In the genomic region with DNA sequence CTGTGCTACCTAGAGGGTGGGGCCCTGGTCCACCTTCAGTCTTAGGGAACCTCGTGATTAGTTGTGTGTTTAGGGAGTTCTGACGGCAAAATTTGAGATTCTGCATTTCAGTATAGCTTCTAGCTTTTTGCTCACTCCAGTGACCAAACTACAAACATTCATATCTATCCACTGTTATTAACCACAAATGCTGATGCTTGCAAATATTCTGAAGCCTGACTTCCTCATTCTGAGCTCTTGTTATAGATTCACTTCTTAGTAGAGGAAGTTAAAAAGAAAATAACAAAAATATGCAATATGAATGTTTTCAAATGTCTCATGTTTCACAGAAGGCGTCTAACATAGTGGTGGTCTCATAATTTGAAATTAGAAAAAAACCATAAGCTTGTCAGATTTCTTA, we compare ENCODE assay signal across 29 mouse cellular contexts. TPM values are rescaled to one million over a fixed set of nuclear protein-coding genes. Genes with fewer than 3 reads are reported as not detected.
DNase-seq lines count a peak whose midpoint lies in the region; ATAC-seq and TF ChIP-seq lines count a peak whose summit lies in the region.
"Had no signal": no experiment of that assay in that cellular context is flagged by ENCODE, and none has a peak within 500 bp of the region (broad histone marks: within the 10 kb centered on the region; RNA-seq: fewer than 3 reads in every experiment).

No protein-coding gene starts in this region.

- TF ChIP-seq CTCF in bone marrow macrophage, adult 2 months (IDR thresholded peaks at IDR 0.05; ENCODE audit: low read depth, low read length), result no peak

- H3K27ac ChIP-seq in heart, embryonic 12.5 days (ENCODE audit: poor library complexity, severe bottlenecking), result no peak overlapping the region
- peak overlapping the region; percentile 93 for H3K27ac ChIP-seq in bone marrow macrophage, adult 2 months (ENCODE audit: insufficient read depth, low read depth, low read length)
- H3K27ac ChIP-seq: embryonic facial prominence, embryonic 12.5 days; embryonic facial prominence, embryonic 15.5 days; forebrain, embryonic 15.5 days; heart, adult 2 months; heart, embryonic 15.5 days; hindbrain, embryonic 12.5 days; hindbrain, embryonic 15.5 days had no signal

- TF ChIP-seq POLR2A in bone marrow macrophage, adult 2 months (IDR thresholded peaks at IDR 0.05; ENCODE audit: borderline replicate concordance, low read depth, low read length), result no peak

- intact Hi-C loops in left cerebral cortex, postnatal 36 days (cut with DNase I), result no loop called here

- H3K36me3 ChIP-seq in heart, embryonic 12.5 days, result no peaks in the 10 kb centered on the region
- H3K36me3 ChIP-seq: embryonic facial prominence, embryonic 12.5 days; embryonic facial prominence, embryonic 15.5 days; forebrain, embryonic 15.5 days; heart, embryonic 15.5 days; hindbrain, embryonic 12.5 days; hindbrain, embryonic 15.5 days had no signal

- ATAC-seq in heart, embryonic 12.5 days (ENCODE audit: insufficient number of reproducible peaks, low FRiP score), result no peak
- peak; percentile 54; the same call in 1 of the 2 replicates for ATAC-seq in megakaryocyte, adult 5-6 weeks (ENCODE audit: poor library complexity, severe bottlenecking)
- ATAC-seq: activated CD4-positive, CD25-positive, alpha-beta regulatory T cell, adult 4 months; CD4-positive, CD25-positive, alpha-beta regulatory T cell, adult 4 months; forebrain, embryonic 15.5 days had no signal

- H3K9ac ChIP-seq in heart, embryonic 12.5 days, result no peak overlapping the region
- H3K9ac ChIP-seq: embryonic facial prominence, embryonic 12.5 days; embryonic facial prominence, embryonic 15.5 days; forebrain, embryonic 15.5 days; heart, embryonic 15.5 days; hindbrain, embryonic 12.5 days; hindbrain, embryonic 15.5 days had no signal

- H3K9me3 ChIP-seq in heart, embryonic 12.5 days (replicated peaks), result no peaks in the 10 kb centered on the region
- H3K9me3 ChIP-seq: embryonic facial prominence, embryonic 12.5 days; embryonic facial prominence, embryonic 15.5 days; forebrain, embryonic 15.5 days; heart, embryonic 15.5 days; hindbrain, embryonic 12.5 days; hindbrain, embryonic 15.5 days had no signal

- H3K27me3 ChIP-seq in heart, embryonic 12.5 days (replicated peaks), result 0 out of 2 replicates have a peak, but pooled peaks cover 2% of the 10 kb centered on the region
- H3K27me3 ChIP-seq: embryonic facial prominence, embryonic 12.5 days; forebrain, embryonic 15.5 days; hindbrain, embryonic 12.5 days; hindbrain, embryonic 15.5 days had no signal

- no peaks in the 10 kb centered on the region for H3K4me1 ChIP-seq in heart, embryonic 12.5 days (replicated peaks)
- H3K4me1 ChIP-seq in bone marrow macrophage, adult 2 months (ENCODE audit: control insufficient read depth, insufficient read depth, low read length), result peaks cover 20% of the 10 kb centered on the region
- H3K4me1 ChIP-seq: embryonic facial prominence, embryonic 12.5 days; embryonic facial prominence, embryonic 15.5 days; forebrain, embryonic 15.5 days; heart, embryonic 15.5 days; hindbrain, embryonic 12.5 days had no signal

- H3K4me2 ChIP-seq in heart, embryonic 12.5 days, result no peak overlapping the region
- H3K4me2 ChIP-seq: embryonic facial prominence, embryonic 12.5 days; embryonic facial prominence, embryonic 15.5 days; forebrain, embryonic 15.5 days; heart, embryonic 11.5 days; heart, embryonic 15.5 days; hindbrain, embryonic 12.5 days; hindbrain, embryonic 15.5 days had no signal

- no peak overlapping the region for H3K4me3 ChIP-seq in heart, embryonic 12.5 days
- H3K4me3 ChIP-seq in bone marrow macrophage, adult 2 months (ENCODE audit: insufficient read depth, low read length), result peak overlapping the region; percentile 15
- H3K4me3 ChIP-seq: embryonic facial prominence, embryonic 12.5 days; embryonic facial prominence, embryonic 15.5 days; forebrain, embryonic 15.5 days; heart, adult 2 months; heart, embryonic 15.5 days; hindbrain, embryonic 12.5 days; hindbrain, embryonic 15.5 days had no signal

- DNase-seq in heart, adult 8-10 months (ENCODE audit: low spot score), result peak; percentile 14
- DNase-seq in A20 (ENCODE audit: low read depth, low spot score), result peak; percentile 83
- DNase-seq in left cerebral cortex, postnatal 36 days (ENCODE audit: low spot score in 2 of 2), result no peak
- DNase-seq in urinary bladder, postnatal 10 days (ENCODE audit: low spot score), result no peak
- DNase-seq: adrenal gland, adult 8-10 months; adrenal gland, postnatal 25 days; cerebellum, adult 11 months; cerebellum, adult 2 months; cerebellum, adult 9-11 months; cerebellum, postnatal 25 days; gastrocnemius, postnatal 25 days; heart, adult 2 months; heart, postnatal 14 days; heart, postnatal 4 days had no signal

- WGBS in heart, embryonic 12.5 days, result 62% methylated on average over 3 of the region's 3 CpGs

RNA-seq across cellular contexts. Expression of a gene that starts 8.5 kb away (rescaled TPM):
- total RNA-seq in heart, adult 8-10 months (2022), result not detected
- 0.42 and 0.50 TPM in 2 replicates for polyA plus RNA-seq in heart, embryonic 12.5 days (2016; fragmentation: Nextera tagmentation; extraction: Ambion mirVana)
- polyA plus RNA-seq in bone marrow macrophage, adult 2 months (2012; ENCODE audit: insufficient read depth, insufficient read length, missing spikeins), result not detected in 2 replicates
- not detected in 2 replicates for total RNA-seq in megakaryocyte, adult 5-6 weeks (2015)
- total RNA-seq in megakaryocyte, adult 5-6 weeks (2017), result not detected in 2 replicates
- total RNA-seq in left cerebral cortex, postnatal 36 days (2021), result 10 to 100 TPM; 10.5 to 14.9 TPM
- total RNA-seq: common myeloid progenitor, adult 5-6 weeks; gastrocnemius, adult 8-10 months; gastrocnemius, postnatal 25 days; heart, adult 2 months; heart, postnatal 14 days; heart, postnatal 4 days had no signal
- polyA plus RNA-seq: activated CD4-positive, CD25-positive, alpha-beta regulatory T cell, adult 4 months; C2C12; CD4-positive, CD25-positive, alpha-beta regulatory T cell, adult 4 months; heart, adult 2 months had no signal

Comparison
In these comparisons a context has a peak if more than half of its experiments do, and no peak if none do; other contexts are left out.
1. DNase-seq: peak in heart, adult 8-10 months (single experiment) and A20 (single experiment); none in left cerebral cortex, postnatal 36 days (0 of 2) and urinary bladder, postnatal 10 days (single experiment).
2. RNA of a gene that starts 8.5 kb away (total RNA-seq): 10.5 to 14.9 TPM in left cerebral cortex, postnatal 36 days; not detected in heart, adult 8-10 months and not detected in megakaryocyte, adult 5-6 weeks; every median in the first group is over 10 times any median in the second.